Mouse (Mus musculus): ENCODE results near the gene Sparcl1.

- TF ChIP-seq CTCF (IDR thresholded peaks at IDR 0.05; ENCODE audit: low read depth): no peak
- TF ChIP-seq EP300 (optimal IDR thresholded peaks at IDR 0.05): no peak
Observed at GRCm38 (mm10) chr5:104113491-104114172, at the start of gene Sparcl1.
